Mouse (Mus musculus) brain, embryonic 14.5 days (tissue): ENCODE data around the gene Gm10491.

ENCODE experiments used
- CTCF ChIP-seq: fragments of 200-500 bp; IDR thresholded peaks from 2 replicates; pipeline ENCODE4 v1.5.1; 2012; ENCODE audit warnings: inconsistent platforms, mild to moderate bottlenecking, moderate library complexity, borderline replicate concordance; ENCODE audit not compliant: insufficient read depth, insufficient read length; ENCODE audit errors: extremely low read depth
- POLR2A ChIP-seq: fragments of 200-500 bp; IDR thresholded peaks from 2 replicates; pipeline ENCODE4 v1.6.1; 2012; ENCODE audit warnings: mild to moderate bottlenecking, inconsistent platforms, borderline replicate concordance; ENCODE audit not compliant: poor library complexity, insufficient read depth, insufficient read length, severe bottlenecking; ENCODE audit errors: extremely low read depth

GRCm38 (mm10) chrX:7910473-7910872 lies 2.8 kb upstream of the Gm10491 start:
- TF ChIP-seq POLR2A (no peak), CTCF (no peak)
